Mouse (Mus musculus): ENCODE measurements around the gene Olfr1033.
A peak's percentile ranks its signal among the peaks of the same experiment; 100 is the strongest.
"Not testable (repeated sequence)": the region's sequence is repeated elsewhere in the genome, so short reads cannot be mapped to it uniquely, and the experiment has no call there.

Gene Olfr1033

GRCm38 (mm10) chr2:86020406-86020805, at the start of gene Olfr1033:
TSS of gene Olfr1033 (plus strand) at chr2:86020633.
- peak; percentile 37 for DNase-seq (ENCODE audit: low spot score)

GRCm38 (mm10) chr2:85973595-85973994, 46.8 kb upstream of the Olfr1033 start, which contains the start of gene Olfr1029:
TSS of gene Olfr1029 (plus strand) at chr2:85973895.
- no peak for DNase-seq (ENCODE audit: low spot score)

- DNase-seq (ENCODE audit: low spot score), result no peak
Observed at GRCm38 (mm10) chr2:85978976-85979375, 41.5 kb upstream of the Olfr1033 start, which contains the start of gene Olfr1030. TSS of gene Olfr1030 (plus strand) at chr2:85979276.

GRCm38 (mm10) chr2:85990004-85990403, 30.4 kb upstream of the Olfr1033 start, which contains the start of gene Olfr1031:
TSS of gene Olfr1031 (plus strand) at chr2:85990304.
- no peak for DNase-seq (ENCODE audit: low spot score)

GRCm38 (mm10) chr2:86005240-86005639, 15.2 kb upstream of the Olfr1033 start, which contains the start of gene Olfr1032:
TSS of gene Olfr1032 (plus strand) at chr2:86005540.
- no peak for DNase-seq (ENCODE audit: low spot score)

- not testable (repeated sequence) for DNase-seq (ENCODE audit: low spot score)
Observed at GRCm38 (mm10) chr2:86021518-86021917, 1.1 kb downstream of the Olfr1033 start.

- DNase-seq (ENCODE audit: low spot score), result no peak
Observed at GRCm38 (mm10) chr2:86045561-86045960, 25.1 kb downstream of the Olfr1033 start, which contains the start of gene Olfr1034. TSS of gene Olfr1034 (plus strand) at chr2:86045861.

- DNase-seq (ENCODE audit: low spot score), result not testable (repeated sequence)
Observed at GRCm38 (mm10) chr2:86050777-86051176, 30.3 kb downstream of the Olfr1033 start.

GRCm38 (mm10) chr2:86063766-86064165, 43.3 kb downstream of the Olfr1033 start:
- not testable (repeated sequence) for DNase-seq (ENCODE audit: low spot score)

- DNase-seq (ENCODE audit: low spot score), result no peak
Observed at GRCm38 (mm10) chr2:86070189-86070588, 49.8 kb downstream of the Olfr1033 start.

GRCm38 (mm10) chr2:86073692-86074091, 53.3 kb downstream of the Olfr1033 start, which contains the start of gene Olfr1036:
TSS of gene Olfr1036 (plus strand) at chr2:86073992.
- DNase-seq (ENCODE audit: low spot score), result not testable (repeated sequence)

GRCm38 (mm10) chr2:86080478-86080877, 60.0 kb downstream of the Olfr1033 start:
- DNase-seq (ENCODE audit: low spot score), result not testable (repeated sequence)

- DNase-seq (ENCODE audit: low spot score), result no peak
Observed at GRCm38 (mm10) chr2:86087285-86087684, 66.9 kb downstream of the Olfr1033 start, which contains the start of gene Olfr1037. TSS of gene Olfr1037 (minus strand) at chr2:86087385.
